Mouse (Mus musculus): Measurements from ENCODE around the gene Gm20806. TPM values are rescaled to one million over a fixed set of nuclear protein-coding genes. Genes with fewer than 3 reads are reported as not detected.

The Gm20806 gene
- not detected for total RNA-seq (2023)

GRCm38 (mm10) chrY:78837956-78838355, at the start of gene Gm20806:
Gm20806 (minus strand) TSS chrY:78838056.

Measured in B cell, adult 67 days (primary cell).